Mouse (Mus musculus): ENCODE results near the gene Rfx1.

GRCm38 (mm10) chr8:84098376-84098775 lies 31.7 kb downstream of the Rfx1 start:
- TF ChIP-seq CTCF (IDR thresholded peaks at IDR 0.05; ENCODE audit: control insufficient read depth, insufficient read depth, insufficient replicate concordance, low read depth, low read length) (no peak), POLR2A (IDR thresholded peaks at IDR 0.05; ENCODE audit: control insufficient read depth, low read depth, low read length) (no peak)

All from testis, adult 2 months (tissue).